Mouse (Mus musculus) hindbrain, postnatal 0 days (tissue): ENCODE data around the gene Eif2d. TPM values are rescaled to one million over a fixed set of nuclear protein-coding genes. Genes with fewer than 3 reads are reported as not detected.

Experiments
- ATAC-seq: fragments of 200-750 bp; cut with Nextera tagmentation; 2 replicates; pipeline ENCODE4 v1.8.0; 2017; ENCODE audit warnings: mild to moderate bottlenecking, moderate TSS enrichment, moderate library complexity
- DNase-seq: peaks from one replicate; pipeline ENCODE4 v3.0.0-alpha.2; 2015; ENCODE audit warnings: low spot score
- H3K27ac ChIP-seq: fragments of 300-500 bp; sonication (generic); 2 replicates; pipeline ENCODE4 v1.5.1; 2014; ENCODE audit warnings: mild to moderate bottlenecking
- H3K27me3 ChIP-seq: fragments of 300-500 bp; sonication (generic); 2 replicates; pipeline ENCODE4 v1.6.1; 2014; ENCODE audit warnings: low read length, mixed read lengths; ENCODE audit not compliant: insufficient read depth
- H3K36me3 ChIP-seq: fragments of 300-500 bp; sonication (generic); 2 replicates; pipeline ENCODE4 v1.6.1; 2014; ENCODE audit warnings: low read length, mixed read lengths; ENCODE audit not compliant: insufficient read depth
- H3K4me1 ChIP-seq: fragments of 300-500 bp; sonication (generic); 2 replicates; pipeline ENCODE4 v1.6.1; 2014; ENCODE audit warnings: antibody characterized with exemption, low read length, mixed read lengths; ENCODE audit not compliant: insufficient read depth
- H3K4me2 ChIP-seq: fragments of 300-500 bp; sonication (generic); 2 replicates; pipeline ENCODE4 v1.6.1; 2014; ENCODE audit warnings: low read depth, mild to moderate bottlenecking, low read length, moderate library complexity, mixed read lengths
- H3K4me3 ChIP-seq: fragments of 300-500 bp; sonication (generic); 2 replicates; pipeline ENCODE4 v1.5.1; 2014; ENCODE audit warnings: low read length
- H3K9ac ChIP-seq: fragments of 300-500 bp; sonication (generic); replicated peaks from 2 replicates; pipeline ENCODE4 v1.6.1; 2014; ENCODE audit warnings: mild to moderate bottlenecking, low read length, moderate library complexity, mixed read lengths
- H3K9me3 ChIP-seq: fragments of 300-500 bp; sonication (generic); 2 replicates; pipeline ENCODE4 v1.6.1; 2016; ENCODE audit warnings: low read length, mixed read lengths
- CTCF ChIP-seq: IDR thresholded peaks from 2 replicates; pipeline ENCODE4 v1.5.1; 2016; ENCODE audit warnings: antibody characterized with exemption, control low read depth, low read depth
- WGBS: fragments of 180-500 bp; shearing (Covaris S2); extraction: QIAGEN DNeasy Blood & Tissue Kit; methylation state at CpG from one replicate; pipeline ENCODE4 v1.1.7; 2014; 5-methylcytosine and 5-hydroxymethylcytosine counted together
- polyA plus RNA-seq: library from polyadenylated mRNA; unstranded; fragments of >200 nt; fragmentation: Nextera tagmentation; extraction: Ambion mirVana; gene quantifications from 2 replicates; pipeline ENCODE4 v1.2.1, GENCODE M21; 2015
- total RNA-seq: library from RNA; depleted of rRNA; stranded (reverse); fragments of >200 nt; gene quantifications from 2 replicates; pipeline ENCODE4 v1.2.3, GENCODE M21; 2014

The Eif2d gene
- total and polyA plus RNA-seq, 2 experiments from 2014 or later, result 38.1 to 42.8 TPM

- WGBS, result 85% methylated on average over 1 of the region's 1 CpGs
- Histone ChIP-seq H3K9me3 (no peaks in the 10 kb centered on the region), H3K27me3 (no peaks in the 10 kb centered on the region), H3K9ac (no peak overlapping the region), H3K36me3 (no peaks in the 10 kb centered on the region), H3K4me2 (no peak overlapping the region), H3K4me1 (peaks cover 7% of the 10 kb centered on the region; the same call in 1 of the 2 replicates), H3K27ac (no peak overlapping the region), H3K4me3 (no peak overlapping the region)
- ATAC-seq (no peak), DNase-seq (no peak)
- TF ChIP-seq CTCF, result no peak
Measured at GRCm38 (mm10) chr1:131211655-131212054, 58.7 kb downstream of the Eif2d start.

GRCm38 (mm10) chr1:131212956-131213355 lies 60.0 kb downstream of the Eif2d start:
- H3K9ac ChIP-seq, result no peak overlapping the region
- no peak overlapping the region for H3K4me2 ChIP-seq
- peaks cover 7% of the 10 kb centered on the region; the same call in 1 of the 2 replicates for H3K4me1 ChIP-seq
- H3K27me3 ChIP-seq, result no peaks in the 10 kb centered on the region
- H3K27ac ChIP-seq, result no peak overlapping the region
- no peak for DNase-seq
- no peak overlapping the region for H3K4me3 ChIP-seq
- H3K9me3 ChIP-seq, result no peaks in the 10 kb centered on the region
- WGBS, result 79% methylated on average over 5 of the region's 5 CpGs
- no peaks in the 10 kb centered on the region for H3K36me3 ChIP-seq
- no peak for ATAC-seq
- no peak for TF ChIP-seq CTCF

- no peak overlapping the region for H3K4me2 ChIP-seq
- 78% methylated on average over 6 of the region's 6 CpGs for WGBS
- no peaks in the 10 kb centered on the region for H3K27me3 ChIP-seq
- no peak overlapping the region for H3K4me3 ChIP-seq
- no peak for TF ChIP-seq CTCF
- DNase-seq (no peak), ATAC-seq (no peak)
- no peaks in the 10 kb centered on the region for H3K9me3 ChIP-seq
- H3K9ac ChIP-seq, result no peak overlapping the region
- H3K36me3 ChIP-seq, result no peaks in the 10 kb centered on the region
- peaks cover 7% of the 10 kb centered on the region; the same call in 1 of the 2 replicates for H3K4me1 ChIP-seq
- no peak overlapping the region for H3K27ac ChIP-seq
Measured at GRCm38 (mm10) chr1:131213361-131213760, 60.4 kb downstream of the Eif2d start.

- Histone ChIP-seq H3K27ac (no peak overlapping the region), H3K9ac (no peak overlapping the region), H3K4me1 (no peaks in the 10 kb centered on the region), H3K4me3 (no peak overlapping the region), H3K4me2 (no peak overlapping the region), H3K27me3 (no peaks in the 10 kb centered on the region), H3K9me3 (no peaks in the 10 kb centered on the region), H3K36me3 (no peaks in the 10 kb centered on the region)
- ATAC-seq (no peak), DNase-seq (no peak)
- WGBS, result 89% methylated on average over 11 of the region's 11 CpGs
- TF ChIP-seq CTCF, result no peak
Measured at GRCm38 (mm10) chr1:131218933-131219332, 66.0 kb downstream of the Eif2d start.

- Histone ChIP-seq H3K9ac (no peak overlapping the region), H3K36me3 (no peaks in the 10 kb centered on the region), H3K27ac (no peak overlapping the region), H3K4me2 (no peak overlapping the region), H3K27me3 (no peaks in the 10 kb centered on the region), H3K4me1 (no peaks in the 10 kb centered on the region), H3K9me3 (no peaks in the 10 kb centered on the region), H3K4me3 (no peak overlapping the region)
- no peak for ATAC-seq
- WGBS, result 89% methylated on average over 13 of the region's 13 CpGs
- DNase-seq, result no peak
- TF ChIP-seq CTCF, result no peak
Measured at GRCm38 (mm10) chr1:131221822-131222590, 69.0 kb downstream of the Eif2d start.

- ATAC-seq, result no peak
- no peaks in the 10 kb centered on the region for H3K36me3 ChIP-seq
- H3K4me3 ChIP-seq, result no peak overlapping the region
- no peaks in the 10 kb centered on the region for H3K4me1 ChIP-seq
- no peak overlapping the region for H3K27ac ChIP-seq
- no peak overlapping the region for H3K9ac ChIP-seq
- no peaks in the 10 kb centered on the region for H3K9me3 ChIP-seq
- 96% methylated on average over 2 of the region's 2 CpGs for WGBS
- DNase-seq, result no peak
- no peak overlapping the region for H3K4me2 ChIP-seq
- TF ChIP-seq CTCF, result no peak
- no peaks in the 10 kb centered on the region for H3K27me3 ChIP-seq
Measured at GRCm38 (mm10) chr1:131223345-131223744, 70.4 kb downstream of the Eif2d start.

- Histone ChIP-seq H3K36me3 (no peaks in the 10 kb centered on the region), H3K9me3 (no peaks in the 10 kb centered on the region), H3K4me1 (no peaks in the 10 kb centered on the region), H3K27ac (no peak overlapping the region), H3K27me3 (no peaks in the 10 kb centered on the region), H3K4me2 (no peak overlapping the region), H3K9ac (no peak overlapping the region), H3K4me3 (no peak overlapping the region)
- 36% methylated on average over 12 of the region's 12 CpGs for WGBS
- DNase-seq, result no peak
- peak; percentile 63 for ATAC-seq
- TF ChIP-seq CTCF, result 0 out of 2 replicates have a peak, but pooled peaks have one; percentile 7
Measured at GRCm38 (mm10) chr1:131224848-131225471, 72.0 kb downstream of the Eif2d start.
